Mouse (Mus musculus) lung, adult 2 months (tissue): ENCODE data around the gene Dlgap1.

Experiments used
- CTCF ChIP-seq: fragments of 200-500 bp; IDR thresholded peaks from 2 replicates; pipeline ENCODE4 v1.5.1; 2011; ENCODE audit warnings: mild to moderate bottlenecking, low read length, control low read depth; ENCODE audit not compliant: insufficient read depth
- POLR2A ChIP-seq: fragments of 200-500 bp; IDR thresholded peaks from 2 replicates; pipeline ENCODE4 v1.6.1; 2011; ENCODE audit warnings: low read depth, mild to moderate bottlenecking, control low read depth, low read length, borderline replicate concordance; ENCODE audit errors: extremely low read depth

DNA sequence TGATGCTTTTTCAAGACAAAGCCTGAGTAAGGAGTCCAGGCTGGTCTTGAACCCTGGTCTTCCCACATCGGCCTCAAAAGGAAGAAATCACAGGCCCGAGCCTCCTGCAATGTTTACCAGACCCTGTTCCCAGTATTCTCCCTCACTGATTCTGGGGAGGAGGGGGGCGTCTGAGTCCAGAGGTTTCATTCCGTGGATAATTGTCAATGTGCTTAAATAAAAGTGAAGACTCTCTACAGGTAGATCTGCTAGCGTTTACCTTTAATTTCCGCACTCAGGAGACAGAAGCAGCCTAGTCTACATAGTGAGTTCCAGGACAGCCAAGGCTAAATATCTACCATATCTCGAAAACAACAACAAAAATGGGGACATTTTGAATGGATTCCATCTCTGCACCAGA is 785.8 kb downstream of the Dlgap1 start:
- TF ChIP-seq CTCF = no peak
- TF ChIP-seq POLR2A = no peak
